Comparison of ENCODE assay signal across 9 mouse cellular contexts in the genomic region with DNA sequence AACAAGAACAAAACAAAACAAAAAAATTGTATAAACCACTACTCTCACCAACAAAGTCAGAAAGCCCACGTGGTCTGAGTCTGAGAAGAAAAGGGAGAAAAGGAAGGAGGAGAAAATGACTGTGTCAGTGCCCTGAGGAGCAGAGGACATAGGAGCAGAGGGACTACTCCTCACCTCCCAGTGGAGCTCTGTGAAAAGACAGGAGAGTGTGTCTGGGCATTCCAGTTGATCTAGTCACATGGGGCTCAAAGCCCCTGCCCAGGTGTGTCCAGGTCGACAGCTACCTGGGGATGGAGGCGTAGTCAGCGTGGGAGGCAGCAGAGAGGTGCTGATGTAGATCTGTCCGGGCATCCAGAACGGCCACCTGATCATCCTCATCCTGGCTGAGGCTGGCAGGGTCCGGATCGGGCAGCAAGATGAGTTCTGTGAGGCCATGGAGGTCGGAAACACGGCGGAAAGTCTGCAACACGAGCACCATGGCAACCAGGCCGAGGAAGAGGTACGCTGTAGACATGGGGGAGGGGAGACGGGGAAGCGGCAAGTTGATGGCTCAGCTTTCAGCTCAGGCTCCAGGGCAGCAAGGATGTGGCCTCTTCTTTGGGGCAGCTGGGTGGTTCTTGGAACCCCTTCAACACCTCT. TPM values are rescaled to one million over a fixed set of nuclear protein-coding genes. Genes with fewer than 3 reads are reported as not detected.
DNase-seq lines count a peak whose midpoint lies in the region; ATAC-seq and TF ChIP-seq lines count a peak whose summit lies in the region.
"Had no signal": no experiment of that assay in that cellular context is flagged by ENCODE, and none has a peak within 500 bp of the region (broad histone marks: within the 10 kb centered on the region; RNA-seq: fewer than 3 reads in every experiment).

No protein-coding gene starts in this region.

- H3K4me3 ChIP-seq in heart, embryonic 11.5 days (ENCODE audit: low read depth, low read length): no peak overlapping the region
- no peak overlapping the region for H3K4me3 ChIP-seq in forebrain, embryonic 12.5 days (replicated peaks)
- H3K4me3 ChIP-seq in limb, embryonic 13.5 days: no peak overlapping the region
- H3K4me3 ChIP-seq in stomach, postnatal 0 days (ENCODE audit: low read depth, low read length): no peak overlapping the region

- TF ChIP-seq CTCF in stomach, postnatal 0 days (IDR thresholded peaks at IDR 0.05; ENCODE audit: low read depth): no peak

- peaks cover 6% of the 10 kb centered on the region; the same call in 1 of the 2 replicates for H3K27me3 ChIP-seq in heart, embryonic 11.5 days (ENCODE audit: control insufficient read depth, insufficient read depth, low read length)
- H3K27me3 ChIP-seq in forebrain, embryonic 12.5 days: peaks cover 14% of the 10 kb centered on the region
- peaks cover 7% of the 10 kb centered on the region for H3K27me3 ChIP-seq in limb, embryonic 13.5 days
- H3K27me3 ChIP-seq in stomach, postnatal 0 days (ENCODE audit: control insufficient read depth, insufficient read depth, low read length): no peaks in the 10 kb centered on the region

- TF ChIP-seq EP300 in stomach, postnatal 0 days (optimal IDR thresholded peaks at IDR 0.05): no peak

- H3K4me2 ChIP-seq in heart, embryonic 11.5 days: peak overlapping the region; percentile 8
- H3K4me2 ChIP-seq in forebrain, embryonic 12.5 days: peak overlapping the region; percentile 34
- peak overlapping the region; percentile 41 for H3K4me2 ChIP-seq in limb, embryonic 13.5 days (replicated peaks)
- no peak overlapping the region for H3K4me2 ChIP-seq in stomach, postnatal 0 days (replicated peaks; ENCODE audit: low read depth)

- H3K27ac ChIP-seq in heart, embryonic 11.5 days (ENCODE audit: low read depth, low read length): no peak overlapping the region
- H3K27ac ChIP-seq in forebrain, embryonic 12.5 days: no peak overlapping the region
- H3K27ac ChIP-seq in limb, embryonic 13.5 days: no peak overlapping the region
- H3K27ac ChIP-seq in stomach, postnatal 0 days (replicated peaks): no peak overlapping the region

- no peaks in the 10 kb centered on the region for H3K36me3 ChIP-seq in heart, embryonic 11.5 days (ENCODE audit: control insufficient read depth, insufficient read depth, low read length)
- H3K36me3 ChIP-seq in forebrain, embryonic 12.5 days (replicated peaks): no peaks in the 10 kb centered on the region
- H3K36me3 ChIP-seq in limb, embryonic 13.5 days: peaks cover 4% of the 10 kb centered on the region; the same call in 1 of the 2 replicates
- H3K36me3 ChIP-seq in stomach, postnatal 0 days (ENCODE audit: control insufficient read depth, insufficient read depth, low read length): no peaks in the 10 kb centered on the region; the same call in 1 of the 2 replicates

- 15% methylated on average over 16 of the region's 16 CpGs for WGBS in heart, embryonic 11.5 days (ENCODE audit: insufficient replicate concordance)
- 10% methylated on average over 16 of the region's 16 CpGs for WGBS in forebrain, embryonic 12.5 days
- WGBS in limb, embryonic 13.5 days: 9% methylated on average over 16 of the region's 16 CpGs
- WGBS in stomach, postnatal 0 days: 18% methylated on average over 16 of the region's 16 CpGs

- no peak for DNase-seq in heart, adult 18-20 months
- DNase-seq in stomach, postnatal 0 days (ENCODE audit: low spot score): no peak
- no peak for DNase-seq in heart, adult 9 months (ENCODE audit: low spot score in 2 of 2)
- no peak for DNase-seq in ovary, adult 18-20 months (ENCODE audit: low spot score)

- H3K4me1 ChIP-seq in heart, embryonic 11.5 days (ENCODE audit: control insufficient read depth, insufficient read depth, low read length): peaks cover 6% of the 10 kb centered on the region; the same call in 1 of the 2 replicates
- H3K4me1 ChIP-seq in forebrain, embryonic 12.5 days: peaks cover 10% of the 10 kb centered on the region
- H3K4me1 ChIP-seq in limb, embryonic 13.5 days: peaks cover 10% of the 10 kb centered on the region
- H3K4me1 ChIP-seq in stomach, postnatal 0 days (replicated peaks; ENCODE audit: control insufficient read depth, insufficient read depth): no peaks in the 10 kb centered on the region

- H3K9me3 ChIP-seq in heart, embryonic 11.5 days (replicated peaks; ENCODE audit: control insufficient read depth, low read length): peaks cover 4% of the 10 kb centered on the region; the same call in 1 of the 2 replicates
- 0 out of 2 replicates have a peak, but pooled peaks cover 4% of the 10 kb centered on the region for H3K9me3 ChIP-seq in forebrain, embryonic 12.5 days
- peaks cover 9% of the 10 kb centered on the region for H3K9me3 ChIP-seq in limb, embryonic 13.5 days
- H3K9me3 ChIP-seq in stomach, postnatal 0 days (ENCODE audit: control insufficient read depth, low read length): peaks cover under 1% of the 10 kb centered on the region; the same call in 1 of the 2 replicates

- ATAC-seq in heart, embryonic 11.5 days (replicated peaks; ENCODE audit: insufficient number of reproducible peaks, low FRiP score, low TSS enrichment): no peak
- peak; percentile 54 for ATAC-seq in CD4-positive, CD25-positive, alpha-beta regulatory T cell, adult 4 months
- ATAC-seq in forebrain, embryonic 12.5 days (ENCODE audit: low FRiP score): no peak
- no peak for ATAC-seq in limb, embryonic 13.5 days (ENCODE audit: low FRiP score, low read depth)
- no peak for ATAC-seq in stomach, postnatal 0 days (ENCODE audit: low FRiP score, low TSS enrichment)

- 0 out of 2 replicates have a peak overlapping the region, but pooled peaks have one; percentile 5 for H3K9ac ChIP-seq in heart, embryonic 11.5 days (ENCODE audit: low read depth, low read length)
- peak overlapping the region; percentile 29; the same call in 1 of the 2 replicates for H3K9ac ChIP-seq in forebrain, embryonic 12.5 days
- peak overlapping the region; percentile 48; the same call in 1 of the 2 replicates for H3K9ac ChIP-seq in limb, embryonic 13.5 days
- H3K9ac ChIP-seq in stomach, postnatal 0 days (ENCODE audit: low read length): no peak overlapping the region

RNA-seq across cellular contexts. Expression of gene Kcnk6, which starts 7.4 kb away (rescaled TPM):
- 0.89 and 1.6 TPM in 2 replicates for polyA plus RNA-seq in heart, embryonic 11.5 days (2014; fragmentation: Nextera tagmentation; extraction: Ambion mirVana)
- 1 to 10 TPM; 2.7 to 2.9 TPM for total RNA-seq in heart, adult 18-20 months (2021)
- 1 to 10 TPM; 2.5 to 5.3 TPM for polyA plus RNA-seq in CD4-positive, CD25-positive, alpha-beta regulatory T cell, adult 4 months (2017; shearing (Covaris generic))
- polyA plus RNA-seq in forebrain, embryonic 12.5 days (2016; fragmentation: Nextera tagmentation; extraction: Ambion mirVana): 0.43 and 0.63 TPM in 2 replicates
- polyA plus RNA-seq in limb, embryonic 13.5 days (2015; fragmentation: Nextera tagmentation; extraction: Ambion mirVana): 1.9 and 2.3 TPM in 2 replicates
- 2.4 and 3.0 TPM in 2 replicates for polyA plus RNA-seq in stomach, postnatal 0 days (2015; fragmentation: Nextera tagmentation; extraction: Ambion mirVana)

RNA-seq across cellular contexts. Expression of gene Catsperg1, which starts 11.0 kb away (rescaled TPM):
- polyA plus RNA-seq in heart, embryonic 11.5 days (2014; fragmentation: Nextera tagmentation; extraction: Ambion mirVana): 0.37 and 0.44 TPM in 2 replicates
- under 1 TPM in 1 of 2 experiments, not detected in 1; 0.89 TPM for total RNA-seq in heart, adult 18-20 months (2021)
- polyA plus RNA-seq in CD4-positive, CD25-positive, alpha-beta regulatory T cell, adult 4 months (2017; shearing (Covaris generic)): under 1 TPM; 0.44 to 0.56 TPM
- polyA plus RNA-seq in forebrain, embryonic 12.5 days (2016; fragmentation: Nextera tagmentation; extraction: Ambion mirVana): 0.78 and 0.87 TPM in 2 replicates
- 0.46 and 0.51 TPM in 2 replicates for polyA plus RNA-seq in limb, embryonic 13.5 days (2015; fragmentation: Nextera tagmentation; extraction: Ambion mirVana)
- 0.29 and 0.65 TPM in 2 replicates for polyA plus RNA-seq in stomach, postnatal 0 days (2015; fragmentation: Nextera tagmentation; extraction: Ambion mirVana)

RNA-seq across cellular contexts. Expression of gene Yif1b, which starts 13.3 kb away (rescaled TPM):
- polyA plus RNA-seq in heart, embryonic 11.5 days (2014; fragmentation: Nextera tagmentation; extraction: Ambion mirVana): 107 and 110 TPM in 2 replicates
- 10 to 100 TPM; 66.3 to 69.2 TPM for total RNA-seq in heart, adult 18-20 months (2021)
- polyA plus RNA-seq in CD4-positive, CD25-positive, alpha-beta regulatory T cell, adult 4 months (2017; shearing (Covaris generic)): 10 to 100 TPM; 58.4 to 71.7 TPM
- 70.3 and 73.8 TPM in 2 replicates for polyA plus RNA-seq in forebrain, embryonic 12.5 days (2016; fragmentation: Nextera tagmentation; extraction: Ambion mirVana)
- polyA plus RNA-seq in limb, embryonic 13.5 days (2015; fragmentation: Nextera tagmentation; extraction: Ambion mirVana): 123 and 124 TPM in 2 replicates
- polyA plus RNA-seq in stomach, postnatal 0 days (2015; fragmentation: Nextera tagmentation; extraction: Ambion mirVana): 62.8 and 74.1 TPM in 2 replicates

RNA-seq across cellular contexts. Expression of gene 2200002D01Rik, which starts 23.4 kb away (rescaled TPM):
- 7.0 and 8.8 TPM in 2 replicates for polyA plus RNA-seq in heart, embryonic 11.5 days (2014; fragmentation: Nextera tagmentation; extraction: Ambion mirVana)
- 1 to 10 TPM in 1 of 2 experiments, under 1 TPM in 1; 0.77 to 1.6 TPM for total RNA-seq in heart, adult 18-20 months (2021)
- polyA plus RNA-seq in CD4-positive, CD25-positive, alpha-beta regulatory T cell, adult 4 months (2017; shearing (Covaris generic)): 1 to 10 TPM; 1.0 to 1.6 TPM
- 0.76 and 1.4 TPM in 2 replicates for polyA plus RNA-seq in forebrain, embryonic 12.5 days (2016; fragmentation: Nextera tagmentation; extraction: Ambion mirVana)
- 1.7 and 2.0 TPM in 2 replicates for polyA plus RNA-seq in limb, embryonic 13.5 days (2015; fragmentation: Nextera tagmentation; extraction: Ambion mirVana)
- polyA plus RNA-seq in stomach, postnatal 0 days (2015; fragmentation: Nextera tagmentation; extraction: Ambion mirVana): 192 and 201 TPM in 2 replicates
- total RNA-seq: left cerebral cortex, postnatal 36 days had no signal

RNA-seq across cellular contexts. Expression of gene Psmd8, which starts 44.4 kb away (rescaled TPM):
- 235 and 252 TPM in 2 replicates for polyA plus RNA-seq in heart, embryonic 11.5 days (2014; fragmentation: Nextera tagmentation; extraction: Ambion mirVana)
- total RNA-seq in heart, adult 18-20 months (2021): 100 to 1,000 TPM; 119 to 124 TPM
- polyA plus RNA-seq in CD4-positive, CD25-positive, alpha-beta regulatory T cell, adult 4 months (2017; shearing (Covaris generic)): 100 to 1,000 TPM; 163 to 175 TPM
- 283 and 293 TPM in 2 replicates for polyA plus RNA-seq in forebrain, embryonic 12.5 days (2016; fragmentation: Nextera tagmentation; extraction: Ambion mirVana)
- polyA plus RNA-seq in limb, embryonic 13.5 days (2015; fragmentation: Nextera tagmentation; extraction: Ambion mirVana): 270 and 272 TPM in 2 replicates
- polyA plus RNA-seq in stomach, postnatal 0 days (2015; fragmentation: Nextera tagmentation; extraction: Ambion mirVana): 262 and 269 TPM in 2 replicates
